Mouse (Mus musculus): ENCODE results near the gene Gm8369. TPM values are rescaled to one million over a fixed set of nuclear protein-coding genes. Genes with fewer than 3 reads are reported as not detected.
"Not testable (repeated sequence)": the region's sequence is repeated elsewhere in the genome, so short reads cannot be mapped to it uniquely, and the experiment has no call there.

The Gm8369 gene
- polyA plus RNA-seq, 1 experiment from 2014 or later = not detected

DNA sequence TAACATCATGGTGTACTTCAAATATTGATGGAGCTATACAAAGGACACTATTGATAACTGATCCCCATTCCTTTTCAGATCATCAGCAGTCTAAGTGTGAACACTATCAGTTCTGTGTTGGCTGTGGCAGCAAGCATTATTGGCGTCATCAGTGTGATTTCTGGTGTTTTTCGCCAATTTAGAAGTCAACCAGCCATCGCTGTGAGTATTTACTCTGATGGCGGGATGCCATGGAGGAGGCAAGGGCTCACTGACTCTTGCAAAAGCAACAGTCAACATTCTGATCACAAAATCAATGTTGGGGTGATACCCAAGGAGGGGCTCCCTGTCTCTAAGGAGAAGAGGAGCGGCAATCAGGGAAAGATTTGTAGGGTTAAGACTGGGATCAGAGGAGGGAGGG lies 69.0 kb downstream of the Gm8369 start:
- H3K4me3 ChIP-seq (ENCODE audit: low read depth, low read length) = no peak overlapping the region
- no peak overlapping the region for H3K27ac ChIP-seq (replicated peaks; ENCODE audit: low read depth, low read length)
- H3K4me2 ChIP-seq (ENCODE audit: low read depth, low read length) = no peak overlapping the region
- ATAC-seq (ENCODE audit: low read depth) (no peak), DNase-seq (ENCODE audit: low spot score) (no peak)
- H3K36me3 ChIP-seq (ENCODE audit: control insufficient read depth, insufficient read depth, low read length) = no peaks in the 10 kb centered on the region
- H3K9me3 ChIP-seq (ENCODE audit: control insufficient read depth, low read length) = no peaks in the 10 kb centered on the region
- H3K27me3 ChIP-seq (replicated peaks; ENCODE audit: control insufficient read depth, insufficient read depth, low read length) = no peaks in the 10 kb centered on the region
- no peaks in the 10 kb centered on the region for H3K4me1 ChIP-seq (ENCODE audit: control insufficient read depth, insufficient read depth, low read length)
- no peak overlapping the region for H3K9ac ChIP-seq (ENCODE audit: low read depth, low read length)
- 88% methylated on average over 5 of the region's 5 CpGs for WGBS

GRCm38 (mm10) chr19:11559560-11559959 lies 73.8 kb downstream of the Gm8369 start:
- not testable (repeated sequence) for H3K4me1 ChIP-seq (ENCODE audit: control insufficient read depth, insufficient read depth, low read length); H3K36me3 ChIP-seq (ENCODE audit: control insufficient read depth, insufficient read depth, low read length); H3K4me2 ChIP-seq (ENCODE audit: low read depth, low read length); H3K9me3 ChIP-seq (ENCODE audit: control insufficient read depth, low read length); H3K9ac ChIP-seq (ENCODE audit: low read depth, low read length); H3K4me3 ChIP-seq (ENCODE audit: low read depth, low read length); DNase-seq (ENCODE audit: low spot score); H3K27me3 ChIP-seq (replicated peaks; ENCODE audit: control insufficient read depth, insufficient read depth, low read length); H3K27ac ChIP-seq (replicated peaks; ENCODE audit: low read depth, low read length); ATAC-seq (ENCODE audit: low read depth)

Other genes starting within 250 kb of the Gm8369 start
- not detected in 2 replicates for gene Ms4a1, start 219.7 kb upstream of the Gm8369 start, polyA plus RNA-seq (2014; fragmentation: Nextera tagmentation; extraction: Ambion mirVana)
- not detected in 2 replicates for gene Ms4a5, start 202.1 kb upstream of the Gm8369 start, polyA plus RNA-seq (2014; fragmentation: Nextera tagmentation; extraction: Ambion mirVana)
- gene Ms4a14, start 171.5 kb upstream of the Gm8369 start, polyA plus RNA-seq (2014; fragmentation: Nextera tagmentation; extraction: Ambion mirVana) = 0.08 and 0.37 TPM in 2 replicates
- 11.1 and 11.4 TPM in 2 replicates for gene Ms4a7, start 149.8 kb upstream of the Gm8369 start, polyA plus RNA-seq (2014; fragmentation: Nextera tagmentation; extraction: Ambion mirVana)
- gene Ms4a4a, start 110.4 kb upstream of the Gm8369 start, polyA plus RNA-seq (2014; fragmentation: Nextera tagmentation; extraction: Ambion mirVana) = 5.2 and 7.1 TPM in 2 replicates
- gene Ms4a4c, start 81.2 kb upstream of the Gm8369 start, polyA plus RNA-seq (2014; fragmentation: Nextera tagmentation; extraction: Ambion mirVana) = 0.62 and 1.3 TPM in 2 replicates
- 0.14 and 0.17 TPM in 2 replicates for gene Ms4a4b, start 42.4 kb upstream of the Gm8369 start, polyA plus RNA-seq (2014; fragmentation: Nextera tagmentation; extraction: Ambion mirVana)
- gene Ms4a6c, start 16.6 kb upstream of the Gm8369 start, polyA plus RNA-seq (2014; fragmentation: Nextera tagmentation; extraction: Ambion mirVana) = 8.3 and 11.8 TPM in 2 replicates
- 10.5 and 12.2 TPM in 2 replicates for gene Ms4a6b, start 30.6 kb downstream of the Gm8369 start, polyA plus RNA-seq (2014; fragmentation: Nextera tagmentation; extraction: Ambion mirVana)
- gene Ms4a4d, start 50.9 kb downstream of the Gm8369 start, polyA plus RNA-seq (2014; fragmentation: Nextera tagmentation; extraction: Ambion mirVana) = 1.1 and 1.5 TPM in 2 replicates
- gene Ms4a6d, start 118.9 kb downstream of the Gm8369 start, polyA plus RNA-seq (2014; fragmentation: Nextera tagmentation; extraction: Ambion mirVana) = 7.4 and 9.3 TPM in 2 replicates
- 0.94 and 1.6 TPM in 2 replicates for gene Ms4a2, start 137.8 kb downstream of the Gm8369 start, polyA plus RNA-seq (2014; fragmentation: Nextera tagmentation; extraction: Ambion mirVana)
- 0.36 TPM in 1 of 2 replicates, not detected in the other for gene Ms4a3, start 154.9 kb downstream of the Gm8369 start, polyA plus RNA-seq (2014; fragmentation: Nextera tagmentation; extraction: Ambion mirVana)
- gene Oosp2, start 174.6 kb downstream of the Gm8369 start, polyA plus RNA-seq (2014; fragmentation: Nextera tagmentation; extraction: Ambion mirVana) = not detected in 2 replicates
- gene Oosp1, start 205.2 kb downstream of the Gm8369 start, polyA plus RNA-seq (2014; fragmentation: Nextera tagmentation; extraction: Ambion mirVana) = not detected in 2 replicates
- gene Oosp3, start 211.1 kb downstream of the Gm8369 start, polyA plus RNA-seq (2014; fragmentation: Nextera tagmentation; extraction: Ambion mirVana) = not detected in 2 replicates